Mouse (Mus musculus) retina, postnatal 7 days (tissue): Measurements from ENCODE around the gene Tmc4.

Source experiments
- DNase-seq: peaks from one replicate; pipeline ENCODE4 v3.0.0-alpha.2; 2012; ENCODE audit warnings: low read depth, low spot score

The Tmc4 gene

DNA sequence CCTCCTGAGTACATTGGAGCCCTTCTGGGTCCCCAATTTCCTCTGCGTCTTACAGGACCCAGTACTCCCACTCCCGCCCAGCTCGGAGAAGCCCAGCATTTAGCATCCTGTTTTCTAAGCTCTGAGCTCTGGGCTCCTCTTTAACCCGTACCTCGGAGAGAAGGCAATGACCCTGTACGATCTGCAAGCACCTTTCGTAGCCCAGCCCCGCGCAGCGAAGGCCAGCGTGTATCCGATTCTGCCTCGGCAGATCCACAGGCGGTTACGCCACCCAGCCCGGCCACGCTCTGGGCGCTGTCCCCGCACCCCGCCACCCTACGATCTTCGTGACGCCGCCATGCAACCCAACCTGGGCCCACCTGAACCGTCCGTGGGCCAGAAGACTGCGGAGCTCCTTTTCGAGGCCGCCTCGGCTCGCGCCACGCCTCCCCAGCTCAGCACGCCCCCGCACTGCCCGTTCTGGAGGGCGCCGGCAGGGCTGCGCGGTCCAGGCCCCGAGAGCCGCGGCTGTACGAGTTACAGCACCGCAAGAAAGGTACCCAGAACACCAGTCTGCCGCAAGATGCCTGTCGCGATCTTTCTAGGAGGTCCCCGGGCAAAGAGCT is 15.1 kb upstream of the Tmc4 start, which contains the start of gene Tsen34:
Gene Tsen34, plus strand, starts transcription at position 482 of the 605 bp plus-strand sequence.
- DNase-seq = no peak

GRCm38 (mm10) chr7:3691919-3692318 is 14.6 kb upstream of the Tmc4 start:
- DNase-seq = no peak

- no peak for DNase-seq
These were observed 8.2 kb upstream of the Tmc4 start for GRCm38 (mm10) chr7:3685400-3686187.

DNA sequence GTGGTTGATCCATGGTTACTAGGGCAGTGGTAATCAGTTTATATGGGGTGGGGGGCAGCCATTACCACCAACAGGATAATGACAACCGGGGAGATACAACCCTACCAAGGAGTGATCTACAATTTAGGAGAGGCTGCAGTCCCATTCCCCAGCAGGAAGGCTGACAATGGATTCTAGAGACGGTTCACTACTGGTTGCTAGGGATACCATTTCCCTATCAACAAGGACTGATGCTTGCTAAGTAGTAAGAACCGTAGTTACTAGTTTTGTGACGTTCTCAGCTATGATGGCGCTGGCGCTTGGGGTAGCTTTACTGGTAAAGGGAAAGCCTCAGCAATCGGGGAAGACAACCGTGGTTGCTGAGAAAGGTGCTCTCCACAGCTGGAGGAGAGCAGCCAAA is 7.3 kb upstream of the Tmc4 start:
- DNase-seq = no peak

DNA sequence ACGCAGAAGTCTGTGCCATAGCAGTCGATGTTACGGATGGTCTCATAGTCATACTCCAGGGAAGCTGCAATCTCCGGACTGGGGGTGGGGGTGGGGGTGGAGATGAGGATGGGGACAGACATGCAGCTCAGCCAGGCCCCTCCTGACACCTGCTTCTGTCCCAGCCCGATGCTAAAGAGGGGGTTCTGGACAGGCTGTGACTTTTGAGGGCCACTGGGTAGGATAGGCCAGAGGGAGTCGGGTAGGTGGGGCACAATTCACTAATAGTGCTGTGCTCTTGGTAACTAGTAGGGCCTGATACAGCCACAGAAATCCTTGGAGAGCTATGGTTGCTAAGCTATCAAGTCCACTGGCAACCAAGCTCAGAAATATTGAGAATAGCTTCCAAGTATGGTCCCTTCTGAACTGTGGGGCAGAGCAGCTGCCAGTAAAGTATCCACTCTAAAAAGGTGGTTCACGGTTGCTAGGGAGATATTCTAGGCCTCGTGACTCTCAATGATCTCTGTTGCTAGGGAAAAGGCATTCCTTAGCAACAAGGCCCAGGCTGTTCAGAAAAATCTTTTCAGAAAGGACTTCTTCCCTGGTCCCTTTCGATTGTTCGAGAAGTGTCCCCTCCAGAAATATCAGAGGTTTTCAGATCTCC is 6.7 kb upstream of the Tmc4 start:
- no peak for DNase-seq

GRCm38 (mm10) chr7:3676371-3676770 is 982 bp downstream of the Tmc4 start:
- no peak for DNase-seq

DNA sequence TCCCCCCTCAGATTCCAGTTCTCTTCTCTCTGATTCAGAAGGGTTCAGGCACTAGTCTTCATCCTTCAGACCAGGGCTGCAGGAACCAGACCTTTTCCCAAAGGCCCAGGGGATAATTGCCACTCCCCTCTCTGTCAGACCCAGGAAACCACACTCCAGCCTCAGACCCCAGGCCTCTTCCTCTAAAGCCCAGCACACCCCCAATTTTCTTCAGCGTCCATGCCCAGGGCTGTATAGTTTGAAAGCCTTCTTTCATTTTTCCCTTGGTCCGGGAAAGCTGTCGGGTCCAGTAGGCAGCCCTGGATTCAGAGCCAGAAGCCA is 2.2 kb downstream of the Tmc4 start:
- DNase-seq = no peak

GRCm38 (mm10) chr7:3674507-3675227 is 2.7 kb downstream of the Tmc4 start:
- peak; percentile 80 for DNase-seq

DNA sequence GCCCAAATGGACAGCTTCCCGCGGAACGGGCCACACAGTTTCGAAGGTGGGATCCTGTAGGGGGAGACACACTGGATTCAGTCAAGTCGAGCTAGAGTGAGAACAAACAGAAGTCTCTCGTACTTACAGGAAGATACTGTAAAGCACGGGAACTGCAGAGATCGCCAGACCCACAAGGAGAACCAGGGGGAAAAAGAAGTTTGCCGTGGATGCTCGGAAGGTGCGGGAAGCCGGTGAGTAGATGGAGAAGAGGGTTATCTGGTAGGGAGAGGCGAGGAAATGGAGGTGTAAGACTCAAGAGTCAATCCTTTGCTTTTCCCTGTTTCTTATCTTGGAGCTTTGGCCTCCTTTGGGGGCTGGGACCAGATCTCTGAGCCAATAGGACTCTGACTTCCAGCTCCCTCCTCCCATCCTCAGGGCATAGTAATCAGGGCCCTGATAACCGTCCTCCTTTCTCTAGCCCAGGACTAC is 10.4 kb downstream of the Tmc4 start:
- DNase-seq = no peak

DNA sequence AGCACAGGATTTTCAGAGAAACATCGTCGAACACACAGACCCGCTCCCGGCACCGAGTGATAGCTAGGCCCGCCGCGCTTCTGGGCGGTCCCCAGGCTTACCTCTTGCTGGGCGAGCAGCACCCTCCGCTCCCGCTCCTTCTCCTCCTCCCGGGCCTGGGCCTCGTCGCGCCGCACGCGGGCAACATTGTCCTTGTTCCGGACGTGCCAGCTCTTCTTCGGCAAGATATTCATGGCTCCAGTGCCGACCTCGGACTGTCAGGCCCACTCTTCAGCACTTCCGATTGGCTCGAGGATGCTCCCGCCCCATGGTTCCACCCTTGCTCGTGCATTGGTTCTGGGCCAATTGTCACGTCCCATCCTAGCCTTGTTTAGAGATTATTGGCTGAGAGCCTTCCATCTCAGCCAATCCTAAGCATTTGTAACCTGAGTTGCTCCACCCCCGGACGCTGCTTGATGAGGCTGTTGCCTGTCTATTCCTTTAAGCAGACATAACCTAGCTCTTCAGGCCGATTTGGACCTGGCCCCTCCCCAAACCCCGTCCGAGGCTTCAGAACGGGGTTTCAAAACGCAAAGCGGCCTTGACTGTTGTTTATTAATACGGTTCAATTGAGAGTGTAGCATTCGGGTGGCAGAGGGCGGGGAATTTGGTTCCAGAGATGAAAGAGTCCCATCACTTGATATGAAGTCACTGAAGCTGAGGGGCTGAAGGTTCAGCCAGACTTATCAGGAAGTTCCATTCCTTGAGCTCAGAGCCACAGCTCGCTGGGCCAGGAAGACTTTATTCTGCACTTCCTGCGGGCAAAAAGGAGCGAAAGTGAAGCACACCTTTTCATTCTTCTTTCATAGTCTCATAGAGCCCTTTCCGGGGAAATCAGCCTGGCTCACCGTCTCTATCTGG is 11.9 kb downstream of the Tmc4 start, which contains the start of gene Leng1:
Gene Leng1, minus strand, starts transcription at position 626 of the 900 bp plus-strand sequence.
- DNase-seq = peak; percentile 90

- DNase-seq = no peak
These were observed 12.7 kb downstream of the Tmc4 start for GRCm38 (mm10) chr7:3664524-3665214.

- no peak for DNase-seq
These were observed 18.8 kb downstream of the Tmc4 start for GRCm38 (mm10) chr7:3658578-3658977.

GRCm38 (mm10) chr7:3656966-3657365 is 20.4 kb downstream of the Tmc4 start:
- DNase-seq = no peak

DNA sequence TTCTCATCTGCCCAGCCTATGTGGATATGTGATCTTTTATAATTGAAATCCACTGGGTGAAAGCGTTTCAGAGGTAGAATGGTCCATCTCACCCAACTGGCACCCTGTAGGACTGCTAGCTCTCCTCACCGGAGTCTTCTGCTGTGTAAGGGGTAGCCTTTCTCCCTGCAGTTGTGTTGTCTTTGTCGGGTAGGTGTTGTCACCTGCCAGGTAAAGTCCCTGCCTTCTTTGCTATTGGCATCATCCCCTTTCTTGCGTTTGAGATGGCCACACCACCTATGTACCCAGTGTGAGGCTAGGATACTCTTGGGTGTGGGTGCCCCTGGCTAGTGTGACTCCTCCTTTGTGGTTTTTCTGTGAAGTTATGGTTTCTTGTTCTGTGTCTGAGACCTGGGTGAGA is 30.7 kb downstream of the Tmc4 start:
- DNase-seq = no peak

- no peak for DNase-seq
These were observed 31.2 kb downstream of the Tmc4 start for GRCm38 (mm10) chr7:3646188-3646587.

DNA sequence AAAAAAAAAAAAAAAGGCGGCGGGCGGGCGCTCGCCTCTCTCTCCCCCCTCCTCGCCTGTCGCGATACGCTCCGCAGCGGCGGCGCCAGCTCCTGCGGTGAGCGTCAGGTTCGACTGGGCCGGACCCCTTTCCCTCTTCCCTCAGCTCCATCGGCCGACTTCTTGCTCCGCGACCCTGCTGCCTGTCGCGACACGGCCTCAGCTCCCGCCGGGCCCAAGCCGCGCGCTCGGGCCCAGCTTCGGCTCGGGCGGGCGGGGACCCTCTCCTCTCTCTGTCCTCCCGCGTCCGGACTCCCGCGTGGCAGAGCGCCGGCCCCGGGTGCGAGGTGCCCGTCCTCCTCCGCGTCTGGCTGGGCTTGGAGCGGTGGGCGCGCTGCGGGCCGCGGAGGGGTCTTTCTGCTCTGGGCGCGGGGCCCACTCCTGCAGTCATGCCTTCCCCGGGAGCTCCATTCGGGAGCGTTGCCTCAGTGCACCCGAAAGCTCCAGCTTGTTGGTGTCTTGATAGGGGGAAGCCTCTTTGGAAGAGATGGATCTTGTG is 31.8 kb downstream of the Tmc4 start:
- no peak for DNase-seq

DNA sequence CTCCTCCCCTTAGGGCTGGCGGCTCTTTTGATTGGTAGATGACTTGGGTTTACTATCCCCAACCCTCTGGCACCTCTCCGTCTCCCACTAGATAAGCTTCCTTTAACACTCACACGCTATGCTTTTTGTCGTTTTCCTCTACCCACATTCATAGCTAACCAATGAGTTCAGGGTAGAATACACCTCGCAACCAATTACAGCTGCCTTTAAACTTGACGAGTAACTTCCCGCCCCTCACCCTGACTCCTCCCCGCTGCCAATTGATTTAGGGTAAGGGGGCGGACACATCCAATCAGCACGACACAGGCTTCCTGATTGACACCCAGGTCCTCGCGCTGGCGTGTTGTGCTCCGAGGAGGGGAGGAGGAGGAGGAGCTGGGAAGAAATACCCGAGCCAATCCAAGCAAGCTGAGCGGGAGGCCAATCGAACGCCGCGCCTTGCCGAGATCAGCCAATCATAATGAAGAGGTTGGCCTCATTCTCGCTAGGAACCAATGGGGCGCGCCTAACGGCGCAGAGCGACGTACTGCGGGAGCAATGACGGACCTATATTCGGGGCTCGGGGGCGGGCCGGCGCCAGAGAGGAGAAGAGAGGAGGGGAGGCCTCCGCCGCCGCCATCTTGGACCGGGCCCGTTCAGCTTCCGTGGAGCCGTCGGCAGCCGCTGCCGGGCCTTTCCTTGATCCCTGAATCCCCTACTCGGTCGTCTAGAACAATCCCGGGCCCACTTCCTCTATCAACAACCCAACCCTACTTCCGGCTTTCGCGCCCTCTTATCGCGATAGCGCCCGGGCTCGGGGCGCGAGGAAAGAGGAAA is 32.5 kb downstream of the Tmc4 start, which contains the start of gene Cnot3:
Gene Cnot3, plus strand, starts transcription at position 597 of the 816 bp plus-strand sequence.
- DNase-seq = peak; percentile 98

GRCm38 (mm10) chr7:3644348-3644671 is 33.0 kb downstream of the Tmc4 start:
- no peak for DNase-seq

DNA sequence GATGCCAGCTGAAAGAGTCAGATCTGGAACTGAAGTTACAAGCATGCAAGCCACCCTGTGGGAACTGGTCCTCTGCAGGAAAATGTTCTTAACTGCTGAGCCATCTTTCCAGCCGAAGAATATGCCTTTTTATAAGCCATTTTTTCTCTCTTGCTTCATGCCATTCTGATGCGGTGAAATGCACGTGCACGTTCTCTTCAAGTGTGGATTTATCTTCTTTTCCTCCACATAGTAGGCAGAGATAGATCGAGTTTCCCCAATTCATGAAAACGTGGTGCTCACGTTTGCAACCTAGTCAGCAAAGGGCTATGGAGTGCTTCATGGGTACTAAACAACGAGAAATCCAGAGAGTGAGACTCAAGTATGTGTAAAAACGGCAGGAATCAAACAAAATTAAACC is 33.5 kb downstream of the Tmc4 start:
- DNase-seq = no peak
